Mouse (Mus musculus): ENCODE data around the gene Mprip.

Gene Mprip

DNA sequence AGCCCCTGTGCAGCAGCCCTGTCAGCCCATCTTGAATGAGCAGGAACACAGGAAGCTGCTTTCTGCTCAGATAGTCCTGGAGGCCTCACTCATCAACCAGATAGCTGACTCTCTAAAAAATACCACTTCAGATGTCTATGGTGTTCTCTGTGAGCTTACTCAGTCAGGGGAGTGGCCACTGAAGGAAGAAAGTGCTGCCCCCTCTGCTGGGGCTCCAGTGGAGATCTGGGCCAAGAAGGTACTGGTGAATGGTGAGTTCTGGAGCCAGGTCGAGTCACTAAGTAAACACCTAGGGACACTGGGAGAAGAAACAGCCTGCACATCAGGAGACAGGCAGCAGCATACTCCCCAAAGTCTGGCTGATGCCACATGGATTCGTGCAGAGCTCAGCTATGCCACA lies 98.5 kb downstream of the Mprip start:
- DNase-seq (ENCODE audit: low spot score), result no peak

DNA sequence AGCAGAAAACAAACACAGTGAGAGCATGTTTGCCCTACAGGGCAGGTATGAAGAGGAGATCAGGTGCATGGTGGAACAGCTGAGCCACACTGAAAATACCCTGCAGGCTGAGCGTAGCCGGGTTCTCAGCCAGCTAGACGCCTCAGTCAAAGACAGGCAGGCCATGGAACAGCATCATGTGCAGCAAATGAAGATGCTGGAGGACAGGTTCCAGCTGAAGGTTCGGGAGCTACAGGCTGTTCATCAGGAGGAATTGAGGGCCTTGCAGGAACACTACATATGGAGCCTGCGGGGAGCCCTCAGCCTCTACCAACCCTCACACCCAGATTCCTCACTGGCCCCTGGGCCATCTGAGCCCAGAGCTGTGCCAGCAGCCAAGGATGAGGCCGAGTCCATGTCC lies 99.7 kb downstream of the Mprip start:
- no peak for DNase-seq (ENCODE audit: low spot score)

GRCm38 (mm10) chr11:59769307-59769706 lies 108.2 kb downstream of the Mprip start:
- no peak for DNase-seq (ENCODE audit: low spot score)

- DNase-seq (ENCODE audit: low spot score), result no peak
Observed at GRCm38 (mm10) chr11:59769738-59770137, 108.6 kb downstream of the Mprip start.

DNA sequence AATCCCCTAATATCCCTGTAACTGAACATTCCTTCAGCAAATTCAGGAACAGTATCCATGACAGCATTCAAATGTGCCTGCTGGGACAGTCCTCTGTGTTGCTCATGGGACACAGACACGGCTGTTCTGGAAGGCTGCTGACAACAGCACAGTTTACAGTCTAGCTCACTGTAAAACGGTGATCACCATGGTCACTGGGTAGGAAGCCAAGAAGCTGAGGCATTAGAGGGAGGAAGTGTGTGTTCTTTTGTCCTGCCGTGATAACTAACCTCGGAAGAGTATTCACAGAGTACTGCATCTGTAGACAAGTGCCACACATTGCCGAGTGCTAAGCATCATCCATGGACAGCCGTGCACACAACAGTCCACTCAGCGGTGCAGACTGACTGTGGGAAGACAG lies 109.6 kb downstream of the Mprip start:
- DNase-seq (ENCODE audit: low spot score), result no peak

GRCm38 (mm10) chr11:59772291-59772690 lies 111.2 kb downstream of the Mprip start:
- DNase-seq (ENCODE audit: low spot score), result no peak

- DNase-seq (ENCODE audit: low spot score), result no peak
Observed at GRCm38 (mm10) chr11:59772902-59773301, 111.8 kb downstream of the Mprip start.

- DNase-seq (ENCODE audit: low spot score), result no peak
Observed at GRCm38 (mm10) chr11:59774522-59774921, 113.4 kb downstream of the Mprip start.

DNA sequence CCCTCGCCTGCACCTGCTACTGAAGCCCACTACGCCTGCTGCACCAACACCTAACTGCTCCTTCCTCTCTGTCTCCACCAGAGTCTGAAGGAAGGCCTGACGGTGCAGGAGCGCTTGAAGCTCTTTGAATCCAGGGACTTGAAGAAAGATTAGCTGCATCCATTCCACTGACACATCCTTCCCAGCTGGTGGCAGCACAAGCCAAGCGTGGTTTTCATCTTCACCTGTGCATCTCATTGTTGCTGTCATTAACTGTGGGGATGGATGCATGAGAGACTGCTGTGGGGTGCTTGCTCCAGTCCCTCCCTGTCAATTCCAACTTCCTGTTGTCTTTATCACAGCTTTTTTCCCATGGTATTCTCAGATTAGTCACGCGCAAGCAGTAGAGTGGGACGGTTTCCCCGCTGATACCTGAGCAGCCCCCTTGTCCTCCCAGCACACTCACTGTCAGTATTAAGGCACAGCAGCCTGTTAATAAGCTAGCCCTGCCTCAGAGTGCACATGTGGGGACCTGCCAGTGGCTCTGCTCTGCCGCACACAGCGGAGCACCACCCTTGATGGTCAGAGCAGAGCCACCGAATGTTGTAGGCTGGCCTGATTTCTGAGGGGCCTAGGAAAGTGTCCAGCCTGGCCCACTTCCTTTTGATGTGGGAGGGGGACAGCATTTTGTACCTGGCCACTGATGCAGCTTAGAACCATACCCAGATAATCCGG lies 114.5 kb downstream of the Mprip start:
- DNase-seq (ENCODE audit: low spot score), result no peak

DNA sequence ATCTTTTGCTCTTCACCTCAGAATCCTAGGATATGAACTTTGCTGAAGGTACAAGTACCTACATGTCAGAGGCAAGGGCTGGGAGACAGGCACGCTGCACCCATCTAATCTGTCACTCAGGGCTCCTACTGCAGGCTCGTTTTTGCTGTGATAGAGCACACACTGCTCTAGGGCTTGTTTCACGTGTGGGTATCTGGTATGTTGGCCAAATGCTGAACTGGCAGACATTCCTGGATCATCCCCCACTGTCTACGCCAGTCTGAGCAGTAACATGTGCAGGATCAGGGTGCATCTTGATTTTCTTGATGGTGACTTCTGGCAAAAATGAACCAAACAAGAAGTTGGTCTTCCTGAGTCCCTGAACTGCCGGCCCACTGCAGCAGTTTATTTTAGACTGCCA lies 116.2 kb downstream of the Mprip start:
- no peak for DNase-seq (ENCODE audit: low spot score)

GRCm38 (mm10) chr11:59778181-59778873 lies 117.2 kb downstream of the Mprip start:
- DNase-seq (ENCODE audit: low spot score), result no peak

GRCm38 (mm10) chr11:59778874-59779223 lies 117.7 kb downstream of the Mprip start:
- no peak for DNase-seq (ENCODE audit: low spot score)

GRCm38 (mm10) chr11:59779406-59779805 lies 118.3 kb downstream of the Mprip start:
- DNase-seq (ENCODE audit: low spot score), result no peak

DNA sequence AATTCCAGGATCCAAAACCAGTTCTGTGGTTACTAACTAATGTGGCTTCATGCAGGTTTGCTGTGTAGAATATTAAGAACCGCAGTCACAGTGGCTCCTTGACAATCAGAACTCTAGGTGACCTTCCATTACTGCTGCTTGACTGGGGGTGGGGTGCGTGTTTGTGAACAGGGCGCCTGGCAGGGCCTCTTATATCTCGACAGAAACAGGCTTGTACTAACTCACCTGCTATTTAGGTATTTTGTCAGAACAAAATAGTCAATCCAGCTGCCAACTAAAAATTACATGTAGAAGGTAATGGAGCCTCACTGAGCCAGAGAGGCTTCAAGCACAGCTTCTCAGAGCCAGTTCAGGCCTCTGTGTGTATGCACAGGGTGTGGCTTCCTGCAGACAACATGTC lies 119.1 kb downstream of the Mprip start:
- no peak for DNase-seq (ENCODE audit: low spot score)

GRCm38 (mm10) chr11:59782091-59782590 lies 121.0 kb downstream of the Mprip start:
- DNase-seq (ENCODE audit: low spot score), result no peak

- DNase-seq (ENCODE audit: low spot score), result no peak
Observed at GRCm38 (mm10) chr11:59783591-59783990, 122.5 kb downstream of the Mprip start.

- DNase-seq (ENCODE audit: low spot score), result no peak
Observed at GRCm38 (mm10) chr11:59786444-59787198, 125.5 kb downstream of the Mprip start.

DNA sequence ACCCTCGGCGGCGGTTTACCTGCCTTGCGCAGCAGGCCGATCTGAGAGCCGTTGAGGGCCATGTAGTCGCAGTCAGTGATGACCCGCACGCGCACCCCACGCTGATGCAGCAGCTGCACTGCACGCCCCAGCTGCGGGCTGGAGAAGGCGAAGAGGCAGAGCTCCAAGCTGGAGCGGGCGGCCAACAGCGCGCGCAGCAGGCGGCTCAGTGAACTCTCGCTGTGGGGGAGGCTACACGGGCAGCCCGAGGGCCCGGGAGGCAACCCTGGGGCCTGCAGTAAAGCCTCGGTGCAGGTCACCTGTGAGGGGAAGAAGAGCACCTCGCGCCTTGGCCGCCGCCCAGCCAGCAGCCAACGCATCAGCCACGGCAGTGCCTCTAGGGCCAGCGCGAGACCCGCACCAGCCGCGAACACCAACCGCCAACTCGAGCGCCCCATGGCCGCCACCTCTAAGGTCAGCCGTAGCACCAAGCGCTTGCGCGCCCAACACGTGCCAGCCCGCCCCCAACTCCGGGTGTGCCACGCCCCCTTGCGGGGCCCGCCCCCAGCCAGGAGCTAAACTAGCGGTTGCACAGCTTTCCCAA lies 126.2 kb downstream of the Mprip start, which contains the start of gene Pld6:
TSS of gene Pld6 (minus strand) at position 447 of the 583 bp plus-strand sequence.
- DNase-seq (ENCODE audit: low spot score), result no peak

GRCm38 (mm10) chr11:59789311-59789710 lies 128.2 kb downstream of the Mprip start:
- no peak for DNase-seq (ENCODE audit: low spot score)

GRCm38 (mm10) chr11:59793390-59793789 lies 132.3 kb downstream of the Mprip start:
- no peak for DNase-seq (ENCODE audit: low spot score)

- no peak for DNase-seq (ENCODE audit: low spot score)
Observed at GRCm38 (mm10) chr11:59800412-59800811, 139.3 kb downstream of the Mprip start.

DNA sequence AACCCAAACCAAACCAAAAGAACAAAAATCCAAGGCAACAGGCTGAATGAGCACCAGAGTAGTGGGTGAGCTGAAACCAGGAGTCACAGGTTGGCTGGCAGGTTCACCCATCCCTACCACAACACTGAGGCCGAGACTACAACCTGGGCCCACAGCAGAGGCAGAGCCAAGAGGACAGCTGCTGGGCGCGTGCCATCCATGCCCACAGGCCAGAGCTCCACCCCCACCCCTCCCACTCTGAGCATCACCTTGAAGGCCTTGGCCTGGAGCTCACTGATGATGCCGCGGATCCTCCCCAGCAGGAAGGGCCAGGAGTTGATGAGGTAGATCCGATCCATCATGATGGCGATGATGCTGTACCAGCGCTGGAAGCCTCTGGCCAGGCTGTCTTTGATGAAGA lies 140.8 kb downstream of the Mprip start:
- no peak for DNase-seq (ENCODE audit: low spot score)
